Mouse (Mus musculus): ENCODE data around the gene Htr2b.

DNA sequence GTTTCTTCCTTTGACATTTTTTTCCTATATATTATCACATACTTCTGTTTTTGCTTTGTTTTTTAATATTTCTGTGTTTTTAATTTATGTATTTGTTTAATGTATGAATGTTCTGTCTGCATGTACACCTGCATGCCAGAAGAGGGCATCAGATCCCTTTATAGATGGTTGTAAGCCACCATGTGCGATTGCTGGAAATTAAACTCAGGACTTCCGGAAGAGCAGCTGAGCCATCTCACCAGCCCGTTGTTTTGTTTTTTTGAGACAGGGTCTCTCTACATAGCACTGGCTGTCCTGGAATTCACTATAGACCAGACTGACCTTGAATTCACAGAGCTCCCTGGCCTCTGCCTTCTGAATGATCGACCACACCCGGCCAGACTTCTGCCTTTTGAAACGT is 49.2 kb downstream of the Htr2b start:
- no peak for TF ChIP-seq EP300 (IDR thresholded peaks at IDR 0.05; ENCODE audit: low read depth)
- no peak for TF ChIP-seq CTCF (IDR thresholded peaks at IDR 0.05; ENCODE audit: low read depth)

All from heart, postnatal 0 days (tissue).